Comparison of ENCODE assay signal across 9 mouse cellular contexts in the genomic region with DNA sequence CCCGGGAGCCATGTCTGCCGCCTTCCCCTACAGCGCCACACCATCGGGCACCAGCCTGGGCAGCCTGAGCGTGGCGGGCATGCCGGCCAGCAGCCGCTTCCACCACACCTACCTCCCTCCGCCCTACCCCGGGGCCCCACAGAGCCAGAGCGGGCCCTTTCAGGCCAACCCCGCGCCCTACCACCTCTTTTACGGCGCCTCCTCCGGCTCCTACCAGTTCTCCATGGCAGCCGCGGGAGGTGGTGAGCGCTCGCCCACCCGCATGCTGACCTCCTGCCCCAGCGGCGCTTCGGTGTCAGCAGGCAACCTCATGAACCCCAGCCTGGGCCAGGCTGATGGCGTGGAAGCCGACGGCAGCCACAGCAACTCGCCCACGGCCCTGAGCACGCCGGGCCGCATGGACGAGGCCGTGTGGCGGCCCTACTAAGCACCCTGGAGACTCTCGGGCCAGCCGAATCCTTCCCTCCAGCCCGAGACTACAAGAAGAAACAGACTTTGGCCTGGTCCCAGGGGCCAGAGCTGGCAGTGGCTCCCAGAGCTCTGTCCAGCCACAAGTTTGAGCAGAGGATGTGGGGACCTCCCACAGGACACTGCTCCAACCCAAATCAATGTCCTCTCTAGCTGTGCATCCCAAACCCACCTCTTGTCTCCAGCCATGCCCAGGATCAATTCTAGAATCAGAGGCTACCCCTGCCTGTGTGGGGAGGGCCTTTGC. TPM values are rescaled to one million over a fixed set of nuclear protein-coding genes. Genes with fewer than 3 reads are reported as not detected.
DNase-seq lines count a peak whose midpoint lies in the region; ATAC-seq lines count a peak whose summit lies in the region.
"Had no signal": no experiment of that assay in that cellular context is flagged by ENCODE, and none has a peak within 500 bp of the region (broad histone marks: within the 10 kb centered on the region; RNA-seq: fewer than 3 reads in every experiment).

No protein-coding gene starts in this region.

- H3K36me3 ChIP-seq in heart, embryonic 10.5 days: no peaks in the 10 kb centered on the region
- H3K36me3 ChIP-seq in embryonic facial prominence, embryonic 10.5 days (replicated peaks): no peaks in the 10 kb centered on the region
- H3K36me3 ChIP-seq in hindbrain, embryonic 14.5 days (replicated peaks; ENCODE audit: control insufficient read depth, insufficient read depth): no peaks in the 10 kb centered on the region
- no peaks in the 10 kb centered on the region for H3K36me3 ChIP-seq in midbrain, embryonic 13.5 days

- 0 out of 2 replicates have a peak overlapping the region, but pooled peaks have one; percentile 20 for H3K9ac ChIP-seq in hindbrain, embryonic 14.5 days
- H3K9ac ChIP-seq in midbrain, embryonic 13.5 days (replicated peaks): peak overlapping the region; percentile 50

- peaks cover 100% of the 10 kb centered on the region for H3K27me3 ChIP-seq in heart, embryonic 10.5 days (ENCODE audit: insufficient read depth, poor library complexity, severe bottlenecking)
- H3K27me3 ChIP-seq in embryonic facial prominence, embryonic 10.5 days (replicated peaks; ENCODE audit: low read depth, poor library complexity, severe bottlenecking): peaks cover 96% of the 10 kb centered on the region
- peaks cover 33% of the 10 kb centered on the region for H3K27me3 ChIP-seq in hindbrain, embryonic 14.5 days (ENCODE audit: control insufficient read depth, insufficient read depth, low read length)
- H3K27me3 ChIP-seq in midbrain, embryonic 13.5 days: peaks cover 60% of the 10 kb centered on the region

- peak overlapping the region; percentile 80 for H3K27ac ChIP-seq in heart, embryonic 10.5 days
- peak overlapping the region; percentile 76 for H3K27ac ChIP-seq in embryonic facial prominence, embryonic 10.5 days (replicated peaks)
- H3K27ac ChIP-seq in hindbrain, embryonic 14.5 days: no peak overlapping the region
- no peak overlapping the region for H3K27ac ChIP-seq in midbrain, embryonic 13.5 days

- H3K4me1 ChIP-seq in heart, embryonic 10.5 days: peaks cover 48% of the 10 kb centered on the region
- peaks cover 58% of the 10 kb centered on the region for H3K4me1 ChIP-seq in embryonic facial prominence, embryonic 10.5 days
- no peaks in the 10 kb centered on the region; the same call in 1 of the 2 replicates for H3K4me1 ChIP-seq in hindbrain, embryonic 14.5 days (replicated peaks; ENCODE audit: control insufficient read depth, insufficient read depth, low read length)
- H3K4me1 ChIP-seq in midbrain, embryonic 13.5 days (replicated peaks): peaks cover 10% of the 10 kb centered on the region

- DNase-seq in heart, embryonic 10.5 days (ENCODE audit: low spot score): no peak
- no peak for DNase-seq in heart, adult 9 months (ENCODE audit: low spot score in 2 of 2)
- peak; percentile 61 for DNase-seq in embryonic facial prominence, embryonic 10.5 days (ENCODE audit: low spot score)
- DNase-seq in hindbrain, embryonic 14.5 days (ENCODE audit: low spot score): no peak
- no peak for DNase-seq in cerebellum, adult 9-10 months
- no peak for DNase-seq in gastrocnemius, adult 8-10 months (ENCODE audit: low spot score in 2 of 2)
- DNase-seq: B cell, adult 2 months had no signal

- H3K4me3 ChIP-seq in heart, embryonic 10.5 days: peak overlapping the region; percentile 57
- H3K4me3 ChIP-seq in embryonic facial prominence, embryonic 10.5 days: peak overlapping the region; percentile 55
- peak overlapping the region; percentile 21 for H3K4me3 ChIP-seq in hindbrain, embryonic 14.5 days (replicated peaks; ENCODE audit: low read length)
- H3K4me3 ChIP-seq in midbrain, embryonic 13.5 days (replicated peaks): peak overlapping the region; percentile 29

- peak overlapping the region; percentile 52 for H3K4me2 ChIP-seq in hindbrain, embryonic 14.5 days (replicated peaks)
- peak overlapping the region; percentile 59 for H3K4me2 ChIP-seq in midbrain, embryonic 13.5 days (replicated peaks)

- WGBS in heart, embryonic 10.5 days: 4% methylated on average over 38 of the region's 38 CpGs
- 4% methylated on average over 38 of the region's 38 CpGs for WGBS in embryonic facial prominence, embryonic 10.5 days
- 3% methylated on average over 38 of the region's 38 CpGs for WGBS in hindbrain, embryonic 14.5 days
- 6% methylated on average over 38 of the region's 38 CpGs for WGBS in midbrain, embryonic 13.5 days

- no peaks in the 10 kb centered on the region for H3K9me3 ChIP-seq in heart, embryonic 10.5 days
- H3K9me3 ChIP-seq in embryonic facial prominence, embryonic 10.5 days: no peaks in the 10 kb centered on the region
- H3K9me3 ChIP-seq in hindbrain, embryonic 14.5 days (ENCODE audit: control insufficient read depth, low read length): no peaks in the 10 kb centered on the region
- H3K9me3 ChIP-seq in midbrain, embryonic 13.5 days: no peaks in the 10 kb centered on the region

- ATAC-seq in hindbrain, embryonic 14.5 days (ENCODE audit: low FRiP score): no peak
- ATAC-seq in midbrain, embryonic 13.5 days: peak; percentile 46
- no peak for ATAC-seq in cerebellum, adult (ENCODE audit: insufficient number of reproducible peaks, low FRiP score, low TSS enrichment)

RNA-seq across cellular contexts. Expression of gene Runx3, which starts 55.1 kb away (rescaled TPM):
- 0.05 TPM in 1 of 2 replicates, not detected in the other for polyA plus RNA-seq in heart, embryonic 10.5 days (2016; fragmentation: Nextera tagmentation; extraction: Ambion mirVana)
- polyA plus RNA-seq in embryonic facial prominence, embryonic 10.5 days (2016; fragmentation: Nextera tagmentation; extraction: Ambion mirVana): 0.04 TPM in 2 replicates
- polyA plus RNA-seq in hindbrain, embryonic 14.5 days (2014; fragmentation: Nextera tagmentation; extraction: Ambion mirVana): not detected in 2 replicates
- not detected in 2 replicates for polyA plus RNA-seq in midbrain, embryonic 13.5 days (2015; fragmentation: Nextera tagmentation; extraction: Ambion mirVana)
- under 1 TPM in 1 of 4 experiments, not detected in 3; 0.07 TPM for total RNA-seq in gastrocnemius, adult 8-10 months (2022)

Comparison
In these comparisons a context has a peak if more than half of its experiments do, and no peak if none do; other contexts are left out.
1. H3K27ac ChIP-seq: peak in heart, embryonic 10.5 days (single experiment) and embryonic facial prominence, embryonic 10.5 days (single experiment); none in hindbrain, embryonic 14.5 days (single experiment) and midbrain, embryonic 13.5 days (single experiment).
2. Peak in every context shown above with its lines, with median percentiles within 50 percentile points of each other: H3K4me3 ChIP-seq.